Mouse (Mus musculus): ENCODE measurements around the gene Arhgap8. TPM values are rescaled to one million over a fixed set of nuclear protein-coding genes. Genes with fewer than 3 reads are reported as not detected.

Arhgap8 gene
- polyA plus RNA-seq, 1 experiment, result 5.6 TPM

- no peak for DNase-seq (ENCODE audit: low read depth, low spot score)
- WGBS, result 67% methylated on average over 20 of the region's 20 CpGs
Observed at GRCm38 (mm10) chr15:84775421-84776174, 55.7 kb downstream of the Arhgap8 start.

DNA sequence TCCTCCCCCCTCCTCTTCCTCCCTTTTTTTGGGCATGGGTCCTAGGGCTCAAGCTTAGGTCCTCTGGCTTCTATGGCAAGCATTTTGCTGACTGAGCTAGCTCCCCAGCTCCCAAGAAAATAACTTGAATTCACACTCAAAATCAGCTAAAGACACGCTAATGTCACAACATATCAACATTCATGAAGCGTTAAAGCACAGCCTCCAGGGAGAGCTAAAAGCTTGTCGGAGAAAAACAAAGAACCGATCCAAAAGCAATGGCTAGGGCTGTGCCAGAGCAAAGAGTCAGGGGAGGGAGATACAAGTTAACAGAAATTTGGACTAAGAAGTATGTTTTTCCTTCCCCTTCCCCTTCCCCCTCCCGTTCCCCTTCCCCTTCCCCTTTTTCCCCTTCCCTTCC is 58.7 kb downstream of the Arhgap8 start:
- 42% methylated on average over 5 of the region's 5 CpGs for WGBS
- DNase-seq (ENCODE audit: low read depth, low spot score), result no peak

DNA sequence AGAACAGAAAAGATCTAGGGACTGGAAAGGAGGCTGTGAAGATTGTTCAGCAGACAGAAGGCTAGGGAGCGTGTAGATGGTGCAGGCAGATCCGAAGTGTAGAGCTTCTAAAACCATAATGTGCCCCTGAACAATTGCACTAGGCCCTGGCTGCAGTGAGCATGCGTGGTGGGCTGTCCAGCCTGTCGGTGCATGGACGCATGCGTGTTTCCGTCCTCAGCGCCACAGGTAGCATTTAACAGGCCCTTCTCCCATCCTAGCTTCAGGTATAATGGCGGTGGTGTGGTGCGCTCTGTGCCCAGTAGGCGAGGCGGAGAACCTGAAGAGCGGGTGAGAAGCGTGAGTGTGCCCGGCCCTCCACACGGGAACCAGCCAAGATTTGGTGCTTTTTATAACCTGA is 65.0 kb downstream of the Arhgap8 start:
- no peak for DNase-seq (ENCODE audit: low read depth, low spot score)
- 93% methylated on average over 16 of the region's 16 CpGs for WGBS

GRCm38 (mm10) chr15:84787161-84787560 is 67.3 kb downstream of the Arhgap8 start:
- DNase-seq (ENCODE audit: low read depth, low spot score), result no peak
- WGBS, result 82% methylated on average over 10 of the region's 10 CpGs

GRCm38 (mm10) chr15:84793649-84794048 is 73.8 kb downstream of the Arhgap8 start:
- DNase-seq (ENCODE audit: low read depth, low spot score), result no peak
- WGBS, result 91% methylated on average over 5 of the region's 5 CpGs

DNA sequence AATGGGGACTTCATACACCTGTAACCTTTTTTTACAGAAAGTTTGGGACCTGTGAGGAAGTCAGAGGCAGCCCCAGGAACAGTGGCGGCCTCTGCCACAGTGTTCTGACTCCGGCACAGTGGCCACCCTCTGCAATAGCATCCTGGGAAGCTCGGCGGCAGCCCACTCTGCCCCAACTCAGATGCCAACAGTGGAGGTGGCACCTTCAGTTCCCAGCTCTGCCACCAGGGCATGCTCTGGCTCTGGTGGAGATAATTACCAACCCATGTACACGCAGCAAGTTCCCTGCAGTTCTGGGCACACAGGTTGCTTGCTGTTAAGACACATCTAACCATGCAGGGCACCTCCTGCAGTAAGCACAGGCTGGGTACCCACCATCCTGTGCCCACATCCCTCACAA is 80.3 kb downstream of the Arhgap8 start:
- no peak for DNase-seq (ENCODE audit: low read depth, low spot score)
- 77% methylated on average over 5 of the region's 5 CpGs for WGBS

GRCm38 (mm10) chr15:84803685-84804084 is 83.8 kb downstream of the Arhgap8 start:
- 46% methylated on average over 3 of the region's 3 CpGs for WGBS

GRCm38 (mm10) chr15:84809275-84809952 is 89.6 kb downstream of the Arhgap8 start:
- peak; percentile 48 for DNase-seq (ENCODE audit: low read depth, low spot score)
- 18% methylated on average over 21 of the region's 21 CpGs for WGBS

More at GRCm38 (mm10) chr15:84803685-84804084, 83.8 kb downstream of the Arhgap8 start:
- no peak for DNase-seq (ENCODE audit: low read depth, low spot score)

- WGBS, result 72% methylated on average over 5 of the region's 5 CpGs
- no peak for DNase-seq (ENCODE audit: low read depth, low spot score)
Observed at GRCm38 (mm10) chr15:84811126-84811525, 91.3 kb downstream of the Arhgap8 start.

DNA sequence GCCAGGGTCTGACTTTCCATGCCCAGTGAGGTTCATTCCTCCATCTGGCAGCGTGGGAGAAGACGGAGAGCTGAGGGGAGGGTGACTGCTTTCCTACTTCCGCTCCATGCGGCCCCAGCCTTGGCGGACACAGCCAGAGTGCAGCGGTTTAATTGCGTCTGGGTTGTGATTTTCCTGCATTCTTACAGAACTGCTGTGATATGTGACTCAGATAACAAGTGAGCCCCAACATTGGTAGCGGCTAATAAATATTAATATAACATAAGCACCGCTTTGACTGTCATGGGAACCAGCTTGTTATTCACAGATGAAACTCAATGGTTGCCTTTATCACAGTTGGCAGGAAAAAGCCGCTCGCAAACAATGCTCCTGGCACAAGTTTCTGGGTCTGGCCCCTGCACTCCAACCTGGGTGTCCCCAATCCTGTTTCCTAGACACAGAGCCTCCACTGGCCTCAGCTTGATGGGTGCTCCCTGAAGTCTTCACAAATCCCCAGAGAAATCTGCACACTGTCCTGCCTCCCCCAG is 93.0 kb downstream of the Arhgap8 start:
- 65% methylated on average over 11 of the region's 11 CpGs for WGBS
- no peak for DNase-seq (ENCODE audit: low read depth, low spot score)

DNA sequence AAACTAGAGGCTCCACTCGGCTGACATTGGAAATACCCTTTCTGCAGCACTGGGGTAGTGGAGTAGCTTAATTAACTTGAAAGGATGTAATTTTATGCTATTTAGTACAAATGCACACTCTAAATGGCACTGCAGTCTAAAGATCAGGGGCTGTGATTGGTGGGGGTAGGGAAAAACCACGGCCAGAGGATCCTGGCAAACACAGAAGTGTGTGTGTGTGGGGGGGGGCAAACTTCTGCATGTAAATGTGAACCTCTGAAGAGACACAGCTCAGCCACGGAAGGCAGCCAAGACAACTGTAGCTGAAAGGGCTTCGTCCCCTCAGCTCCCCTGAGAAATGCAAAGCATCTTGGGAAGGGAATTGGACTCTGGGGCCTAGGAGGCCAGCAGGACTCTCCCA is 95.3 kb downstream of the Arhgap8 start:
- WGBS, result 67% methylated on average over 4 of the region's 4 CpGs
- no peak for DNase-seq (ENCODE audit: low read depth, low spot score)

- WGBS, result 79% methylated on average over 3 of the region's 3 CpGs
- DNase-seq (ENCODE audit: low read depth, low spot score), result no peak
Observed at GRCm38 (mm10) chr15:84817589-84817988, 97.7 kb downstream of the Arhgap8 start.

- 73% methylated on average over 11 of the region's 11 CpGs for WGBS
- no peak for DNase-seq (ENCODE audit: low read depth, low spot score)
Observed at GRCm38 (mm10) chr15:84818284-84818683, 98.4 kb downstream of the Arhgap8 start.

DNA sequence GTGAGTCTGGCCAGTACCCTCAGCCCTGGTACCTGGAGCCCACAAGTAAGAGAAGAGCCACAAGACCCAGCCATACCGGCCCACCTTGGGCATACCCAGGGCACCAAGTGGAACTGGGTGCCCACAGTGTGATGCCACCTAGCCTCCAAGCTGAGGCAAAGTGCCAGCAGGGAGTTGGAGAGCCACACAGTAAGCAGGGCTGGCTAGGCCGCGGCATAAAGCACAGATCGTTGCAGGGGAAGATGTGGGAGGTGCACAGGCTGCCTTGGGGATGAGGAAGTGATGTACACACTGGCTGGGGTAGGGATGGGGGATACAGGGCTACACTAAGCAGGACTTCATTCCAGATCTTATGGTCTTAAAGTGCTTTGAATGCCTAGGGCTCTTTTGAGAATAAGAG is 101.0 kb downstream of the Arhgap8 start:
- DNase-seq (ENCODE audit: low read depth, low spot score), result no peak
- WGBS, result 77% methylated on average over 4 of the region's 4 CpGs

Other genes starting within 250 kb of the Arhgap8 start
- 3.0 TPM in 2 replicates for gene Rtl6, start 162.2 kb upstream of the Arhgap8 start, polyA plus RNA-seq (2012; rRNA removed)
- gene Prr5, start 50.4 kb upstream of the Arhgap8 start, polyA plus RNA-seq (2012; rRNA removed), result 52.4 and 54.3 TPM in 2 replicates
- gene Phf21b, start 136.0 kb downstream of the Arhgap8 start, polyA plus RNA-seq (2012; rRNA removed), result 4.4 and 8.8 TPM in 2 replicates
- gene Gm29666, start 200.0 kb downstream of the Arhgap8 start, polyA plus RNA-seq (2012; rRNA removed), result 0.16 and 0.29 TPM in 2 replicates
- 11.1 and 12.0 TPM in 2 replicates for gene Nup50, start 203.4 kb downstream of the Arhgap8 start, polyA plus RNA-seq (2012; rRNA removed)